Mouse (Mus musculus): Measurements from ENCODE around the gene Rps19. TPM values are rescaled to one million over a fixed set of nuclear protein-coding genes. Genes with fewer than 3 reads are reported as not detected.

The Rps19 gene
- polyA plus RNA-seq, 1 experiment from 2014 or later: 2,486 TPM

GRCm38 (mm10) chr7:24912480-24912879 is 28.3 kb downstream of the Rps19 start:
- H3K9ac ChIP-seq: no peak overlapping the region
- no peak overlapping the region for H3K4me3 ChIP-seq (replicated peaks)
- no peak overlapping the region for H3K27ac ChIP-seq
- no peak for ATAC-seq
- no peak overlapping the region for H3K4me2 ChIP-seq (replicated peaks)
- H3K4me1 ChIP-seq (replicated peaks): peaks cover 4% of the 10 kb centered on the region; the same call in 1 of the 2 replicates
- no peaks in the 10 kb centered on the region for H3K9me3 ChIP-seq
- H3K36me3 ChIP-seq: peaks cover 28% of the 10 kb centered on the region
- no peaks in the 10 kb centered on the region for H3K27me3 ChIP-seq (replicated peaks)
- 95% methylated on average over 14 of the region's 14 CpGs for WGBS

GRCm38 (mm10) chr7:24918763-24919323 is 34.7 kb downstream of the Rps19 start:
- Histone ChIP-seq H3K36me3 (peaks cover 59% of the 10 kb centered on the region), H3K27me3 (replicated peaks) (no peaks in the 10 kb centered on the region), H3K4me3 (replicated peaks) (no peak overlapping the region), H3K9me3 (no peaks in the 10 kb centered on the region), H3K4me1 (replicated peaks) (no peaks in the 10 kb centered on the region), H3K4me2 (replicated peaks) (no peak overlapping the region), H3K9ac (no peak overlapping the region), H3K27ac (no peak overlapping the region)
- 92% methylated on average over 20 of the region's 20 CpGs for WGBS
- no peak for ATAC-seq

- no peak for ATAC-seq
- 85% methylated on average over 9 of the region's 9 CpGs for WGBS
- H3K9ac ChIP-seq: no peak overlapping the region
- no peaks in the 10 kb centered on the region for H3K27me3 ChIP-seq (replicated peaks)
- H3K4me1 ChIP-seq (replicated peaks): no peaks in the 10 kb centered on the region
- H3K36me3 ChIP-seq: peaks cover 66% of the 10 kb centered on the region
- no peak overlapping the region for H3K4me2 ChIP-seq (replicated peaks)
- H3K4me3 ChIP-seq (replicated peaks): no peak overlapping the region
- H3K27ac ChIP-seq: no peak overlapping the region
- no peaks in the 10 kb centered on the region for H3K9me3 ChIP-seq
Measured at GRCm38 (mm10) chr7:24919728-24920127, 35.6 kb downstream of the Rps19 start.

GRCm38 (mm10) chr7:24930475-24930874 is 46.3 kb downstream of the Rps19 start:
- no peak for ATAC-seq
- Histone ChIP-seq H3K4me2 (replicated peaks) (no peak overlapping the region), H3K4me1 (replicated peaks) (0 out of 2 replicates have a peak, but pooled peaks cover 4% of the 10 kb centered on the region), H3K9ac (no peak overlapping the region), H3K4me3 (replicated peaks) (no peak overlapping the region), H3K36me3 (peaks cover 7% of the 10 kb centered on the region), H3K9me3 (no peaks in the 10 kb centered on the region), H3K27ac (no peak overlapping the region), H3K27me3 (replicated peaks) (peaks cover 64% of the 10 kb centered on the region)
- 44% methylated on average over 6 of the region's 6 CpGs for WGBS

- Histone ChIP-seq H3K4me1 (replicated peaks) (0 out of 2 replicates have a peak, but pooled peaks cover 4% of the 10 kb centered on the region), H3K4me3 (replicated peaks) (no peak overlapping the region), H3K9ac (no peak overlapping the region), H3K4me2 (replicated peaks) (no peak overlapping the region), H3K27me3 (replicated peaks) (peaks cover 72% of the 10 kb centered on the region), H3K27ac (no peak overlapping the region), H3K36me3 (no peaks in the 10 kb centered on the region), H3K9me3 (no peaks in the 10 kb centered on the region)
- no peak for ATAC-seq
- WGBS: 2% methylated on average over 15 of the region's 15 CpGs
Measured at GRCm38 (mm10) chr7:24931651-24932050, 47.5 kb downstream of the Rps19 start.

Other genes starting within 250 kb of the Rps19 start
- gene Lypd3, start 247.8 kb upstream of the Rps19 start, polyA plus RNA-seq (2015; fragmentation: Nextera tagmentation; extraction: Ambion mirVana): 0.44 and 0.64 TPM in 2 replicates
- 0.14 and 0.15 TPM in 2 replicates for gene Tex101, start 207.7 kb upstream of the Rps19 start, polyA plus RNA-seq (2015; fragmentation: Nextera tagmentation; extraction: Ambion mirVana)
- not detected in 2 replicates for gene BC049730, start 175.1 kb upstream of the Rps19 start, polyA plus RNA-seq (2015; fragmentation: Nextera tagmentation; extraction: Ambion mirVana)
- not detected in 2 replicates for gene Gm4763, start 157.5 kb upstream of the Rps19 start, polyA plus RNA-seq (2015; fragmentation: Nextera tagmentation; extraction: Ambion mirVana)
- gene Cd177, start 124.1 kb upstream of the Rps19 start, polyA plus RNA-seq (2015; fragmentation: Nextera tagmentation; extraction: Ambion mirVana): 1.2 and 2.0 TPM in 2 replicates
- gene Ceacam10, start 107.2 kb upstream of the Rps19 start, polyA plus RNA-seq (2015; fragmentation: Nextera tagmentation; extraction: Ambion mirVana): 0.39 and 0.45 TPM in 2 replicates
- gene Gm9844, start 22.2 kb upstream of the Rps19 start, polyA plus RNA-seq (2015; fragmentation: Nextera tagmentation; extraction: Ambion mirVana): 17.2 and 17.8 TPM in 2 replicates
- not detected in 2 replicates for gene Lypd4, start 14.4 kb upstream of the Rps19 start, polyA plus RNA-seq (2015; fragmentation: Nextera tagmentation; extraction: Ambion mirVana)
- gene Dmrtc2, start 14.3 kb upstream of the Rps19 start, polyA plus RNA-seq (2015; fragmentation: Nextera tagmentation; extraction: Ambion mirVana): not detected in 2 replicates
- gene Cd79a, start 13.0 kb downstream of the Rps19 start, polyA plus RNA-seq (2015; fragmentation: Nextera tagmentation; extraction: Ambion mirVana): 0.19 and 0.29 TPM in 2 replicates
- 76.5 and 77.7 TPM in 2 replicates for gene Arhgef1, start 18.5 kb downstream of the Rps19 start, polyA plus RNA-seq (2015; fragmentation: Nextera tagmentation; extraction: Ambion mirVana)
- not detected in 2 replicates for gene Gm4881, start 60.1 kb downstream of the Rps19 start, polyA plus RNA-seq (2015; fragmentation: Nextera tagmentation; extraction: Ambion mirVana)
- gene Rabac1, start 88.4 kb downstream of the Rps19 start, polyA plus RNA-seq (2015; fragmentation: Nextera tagmentation; extraction: Ambion mirVana): 123 and 157 TPM in 2 replicates
- 3.8 TPM in 2 replicates for gene Atp1a3, start 121.6 kb downstream of the Rps19 start, polyA plus RNA-seq (2015; fragmentation: Nextera tagmentation; extraction: Ambion mirVana)
- 3.3 and 3.7 TPM in 2 replicates for gene Grik5, start 188.0 kb downstream of the Rps19 start, polyA plus RNA-seq (2015; fragmentation: Nextera tagmentation; extraction: Ambion mirVana)
- gene Zfp574, start 188.2 kb downstream of the Rps19 start, polyA plus RNA-seq (2015; fragmentation: Nextera tagmentation; extraction: Ambion mirVana): 24.7 and 25.3 TPM in 2 replicates

All from intestine, embryonic 15.5 days (tissue).